ENCODE assay signal across 10 mouse cellular contexts in the genomic region with DNA sequence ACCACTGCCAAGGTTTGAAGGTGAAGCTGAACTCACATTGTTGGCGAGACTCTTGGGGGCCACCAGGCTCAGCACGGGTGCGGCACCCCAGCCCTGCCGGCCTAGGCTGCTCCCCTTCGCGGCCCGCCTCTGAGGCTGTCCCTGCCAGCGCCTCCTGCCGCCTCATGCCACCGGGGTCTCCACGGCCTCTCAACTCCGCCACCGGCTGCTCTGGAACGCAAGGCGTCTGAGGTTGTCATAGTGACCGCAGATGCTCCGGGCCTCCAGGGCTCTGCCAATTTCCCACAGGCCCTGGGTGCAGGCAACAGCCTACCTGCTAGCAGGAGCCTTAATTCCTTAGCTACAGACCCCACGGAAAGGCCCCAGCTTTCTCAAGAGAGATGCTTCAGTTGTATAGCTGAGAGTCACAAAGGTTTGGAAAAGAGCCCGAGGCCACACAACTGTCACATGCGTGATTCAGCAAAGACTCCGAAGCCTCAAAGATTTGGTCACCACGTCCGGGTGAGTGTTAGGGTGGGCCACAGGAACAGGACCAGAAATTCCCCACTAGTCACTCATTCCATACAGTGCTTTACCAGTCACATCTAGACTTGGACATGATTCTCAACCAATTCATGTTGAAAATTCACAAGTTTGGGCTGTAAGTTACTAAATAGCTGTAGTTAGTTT. TPM values are rescaled to one million over a fixed set of nuclear protein-coding genes. Genes with fewer than 3 reads are reported as not detected.
A peak's percentile ranks its signal among the peaks of the same experiment; 100 is the strongest.
DNase-seq lines count a peak whose midpoint lies in the region; ATAC-seq lines count a peak whose summit lies in the region.
"Had no signal": no experiment of that assay in that cellular context is flagged by ENCODE, and none has a peak within 500 bp of the region (broad histone marks: within the 10 kb centered on the region; RNA-seq: fewer than 3 reads in every experiment).

1700012B09Rik (minus strand) TSS at position 228 of the 669 bp plus-strand sequence.

- H3K9me3 ChIP-seq in embryonic facial prominence, embryonic 11.5 days (replicated peaks; ENCODE audit: control insufficient read depth, low read length), result no peaks in the 10 kb centered on the region
- no peaks in the 10 kb centered on the region for H3K9me3 ChIP-seq in limb, embryonic 11.5 days (ENCODE audit: control insufficient read depth, low read length)

- no peak within 1 kb of the TSS for H3K27ac ChIP-seq in embryonic facial prominence, embryonic 11.5 days (replicated peaks; ENCODE audit: low read depth, low read length)
- H3K27ac ChIP-seq in limb, embryonic 11.5 days (replicated peaks; ENCODE audit: low read depth, low read length), result no peak within 1 kb of the TSS

- no peak within 1 kb of the TSS for H3K4me3 ChIP-seq in embryonic facial prominence, embryonic 11.5 days (ENCODE audit: low read depth, low read length)
- H3K4me3 ChIP-seq in limb, embryonic 11.5 days (ENCODE audit: low read depth, low read length), result no peak within 1 kb of the TSS
- H3K4me3 ChIP-seq: erythroblast, embryonic 14.5 days had no signal

- intact Hi-C loops in left cerebral cortex, postnatal 4 days (cut with DNase I), result no loop called here

- 0 out of 2 replicates have a peak, but pooled peaks have one; percentile 48 for ATAC-seq in embryonic facial prominence, embryonic 11.5 days (replicated peaks; ENCODE audit: insufficient number of reproducible peaks, low FRiP score, low TSS enrichment, low read depth)
- ATAC-seq in limb, embryonic 11.5 days (ENCODE audit: insufficient number of reproducible peaks, low FRiP score, low TSS enrichment, low read depth), result peak; percentile 51; the same call in 1 of the 2 replicates

- H3K27me3 ChIP-seq in embryonic facial prominence, embryonic 11.5 days (ENCODE audit: control insufficient read depth, insufficient read depth, low read length), result no peaks in the 10 kb centered on the region
- 0 out of 2 replicates have a peak, but pooled peaks cover 2% of the 10 kb centered on the region for H3K27me3 ChIP-seq in limb, embryonic 11.5 days (ENCODE audit: control insufficient read depth, insufficient read depth, low read length)

- H3K36me3 ChIP-seq in embryonic facial prominence, embryonic 11.5 days (replicated peaks; ENCODE audit: control insufficient read depth, insufficient read depth, low read depth, low read length), result no peaks in the 10 kb centered on the region
- no peaks in the 10 kb centered on the region for H3K36me3 ChIP-seq in limb, embryonic 11.5 days (ENCODE audit: control insufficient read depth, insufficient read depth, low read length)

- 16% methylated on average over 23 of the region's 23 CpGs for WGBS in embryonic facial prominence, embryonic 11.5 days
- 18% methylated on average over 23 of the region's 23 CpGs for WGBS in limb, embryonic 11.5 days

- H3K9ac ChIP-seq in embryonic facial prominence, embryonic 11.5 days (replicated peaks; ENCODE audit: low read length), result 0 out of 2 replicates have a peak within 1 kb of the TSS, but pooled peaks have one; percentile 25
- H3K9ac ChIP-seq in limb, embryonic 11.5 days (ENCODE audit: low read length), result no peak within 1 kb of the TSS

- no peak within 1 kb of the TSS for H3K4me2 ChIP-seq in embryonic facial prominence, embryonic 11.5 days (ENCODE audit: low read depth, low read length)
- H3K4me2 ChIP-seq in limb, embryonic 11.5 days (ENCODE audit: low read depth, severe bottlenecking), result peak within 1 kb of the TSS; percentile 27

- DNase-seq in left cerebral cortex, postnatal 4 days, result peak; percentile 13
- DNase-seq in left cerebral cortex, adult 18-20 months (ENCODE audit: low spot score in 2 of 2), result no peak
- DNase-seq in embryonic facial prominence, embryonic 11.5 days (ENCODE audit: low spot score), result no peak
- DNase-seq in limb, embryonic 11.5 days (ENCODE audit: low spot score), result peak; percentile 52
- DNase-seq in retina, embryonic 14.5 days (ENCODE audit: low spot score), result peak; percentile 57
- no peak for DNase-seq in right cerebral cortex, postnatal 4 days
- DNase-seq in kidney, postnatal 14 days, result no peak
- no peak for DNase-seq in thymus, adult 18-20 months

- peaks cover 3% of the 10 kb centered on the region; the same call in 1 of the 2 replicates for H3K4me1 ChIP-seq in embryonic facial prominence, embryonic 11.5 days (ENCODE audit: control insufficient read depth, insufficient read depth, low read length)
- peaks cover 9% of the 10 kb centered on the region; the same call in 1 of the 2 replicates for H3K4me1 ChIP-seq in limb, embryonic 11.5 days (ENCODE audit: control insufficient read depth, insufficient read depth, low read length)

RNA-seq across cellular contexts. Expression of gene 1700012B09Rik, which starts in this region (rescaled TPM):
- under 1 TPM in 1 of 2 experiments, not detected in 1; 0.66 TPM for total RNA-seq in left cerebral cortex, postnatal 4 days (2021)
- total RNA-seq in left cerebral cortex, adult 18-20 months (2021), result not detected
- 0.43 and 0.58 TPM in 2 replicates for polyA plus RNA-seq in embryonic facial prominence, embryonic 11.5 days (2014; fragmentation: Nextera tagmentation; extraction: Ambion mirVana)
- polyA plus RNA-seq in limb, embryonic 11.5 days (2014; fragmentation: Nextera tagmentation; extraction: Ambion mirVana), result not detected in 2 replicates
- total RNA-seq: left cerebral cortex, postnatal 10 days had no signal
- polyA plus RNA-seq: erythroblast, embryonic 14.5 days had no signal

Comparison
In these comparisons a context has a peak if more than half of its experiments do, and no peak if none do; other contexts are left out.
1. Peak in DNase-seq in left cerebral cortex, postnatal 4 days; RNA of the gene not detected or under 1 TPM.
2. Peak in ATAC-seq and H3K9ac ChIP-seq in embryonic facial prominence, embryonic 11.5 days; RNA of the gene not detected or under 1 TPM.
3. Peak in DNase-seq, ATAC-seq and H3K4me2 ChIP-seq in limb, embryonic 11.5 days; RNA of the gene not detected or under 1 TPM.